Mouse (Mus musculus) heart, embryonic 11.5 days (tissue): ENCODE results near the gene Ugt1a8. TPM values are rescaled to one million over a fixed set of nuclear protein-coding genes. Genes with fewer than 3 reads are reported as not detected.

Source experiments
- ATAC-seq: fragments of 200-750 bp; cut with Nextera tagmentation; replicated peaks from 2 replicates; pipeline ENCODE4 v1.8.0; 2017; ENCODE audit warnings: moderate library complexity; ENCODE audit not compliant: insufficient number of reproducible peaks, low FRiP score, low TSS enrichment
- H3K27ac ChIP-seq: fragments of 300-500 bp; sonication (generic); 2 replicates; pipeline ENCODE4 v1.5.1; 2014; ENCODE audit warnings: mild to moderate bottlenecking, low read depth, low read length
- H3K27me3 ChIP-seq: fragments of 300-500 bp; sonication (generic); 2 replicates; pipeline ENCODE4 v1.6.1; 2014; ENCODE audit warnings: mild to moderate bottlenecking, low read length, mixed read lengths; ENCODE audit not compliant: control insufficient read depth, insufficient read depth
- H3K36me3 ChIP-seq: fragments of 300-500 bp; sonication (generic); 2 replicates; pipeline ENCODE4 v1.6.1; 2014; ENCODE audit warnings: mild to moderate bottlenecking, low read length, moderate library complexity, mixed read lengths; ENCODE audit not compliant: control insufficient read depth, insufficient read depth
- H3K4me1 ChIP-seq: fragments of 300-500 bp; sonication (generic); 2 replicates; pipeline ENCODE4 v1.6.1; 2014; ENCODE audit warnings: low read length; ENCODE audit not compliant: control insufficient read depth, insufficient read depth
- H3K4me2 ChIP-seq: fragments of 300-500 bp; sonication (generic); 2 replicates; pipeline ENCODE4 v1.6.1; 2014; ENCODE audit warnings: mild to moderate bottlenecking, moderate library complexity
- H3K4me3 ChIP-seq: fragments of 300-500 bp; sonication (generic); 2 replicates; pipeline ENCODE4 v1.5.1; 2014; ENCODE audit warnings: low read depth, low read length
- H3K9ac ChIP-seq: fragments of 300-500 bp; sonication (generic); 2 replicates; pipeline ENCODE4 v1.6.1; 2014; ENCODE audit warnings: mild to moderate bottlenecking, low read depth, low read length, moderate library complexity
- H3K9me3 ChIP-seq: fragments of 300-500 bp; sonication (generic); replicated peaks from 2 replicates; pipeline ENCODE4 v1.6.1; 2016; ENCODE audit warnings: low read length; ENCODE audit not compliant: control insufficient read depth
- WGBS: fragments of 180-500 bp; shearing (Covaris S2); extraction: QIAGEN DNeasy Blood & Tissue Kit; methylation state at CpG from one replicate; pipeline ENCODE4 v1.1.7; 2014; ENCODE audit not compliant: insufficient replicate concordance; 5-methylcytosine and 5-hydroxymethylcytosine counted together
- polyA plus RNA-seq: library from polyadenylated mRNA; unstranded; fragments of >200 nt; fragmentation: Nextera tagmentation; extraction: Ambion mirVana; gene quantifications from 2 replicates; pipeline ENCODE4 v1.2.1, GENCODE M21; 2014

Ugt1a8 gene
- polyA plus RNA-seq, 1 experiment from 2014 or later = not detected

- Histone ChIP-seq H3K4me2 (no peak overlapping the region), H3K27me3 (no peaks in the 10 kb centered on the region), H3K4me1 (no peaks in the 10 kb centered on the region), H3K27ac (no peak overlapping the region), H3K9ac (no peak overlapping the region), H3K36me3 (no peaks in the 10 kb centered on the region), H3K9me3 (peaks cover 97% of the 10 kb centered on the region), H3K4me3 (no peak overlapping the region)
- ATAC-seq = no peak
- WGBS = 64% methylated on average over 4 of the region's 4 CpGs
Observed at GRCm38 (mm10) chr1:88248658-88249057, 161.0 kb downstream of the Ugt1a8 start.

- no peak for ATAC-seq
- Histone ChIP-seq H3K9ac (no peak overlapping the region), H3K27me3 (no peaks in the 10 kb centered on the region), H3K27ac (no peak overlapping the region), H3K4me3 (no peak overlapping the region), H3K9me3 (peaks cover 97% of the 10 kb centered on the region), H3K36me3 (no peaks in the 10 kb centered on the region), H3K4me1 (no peaks in the 10 kb centered on the region), H3K4me2 (no peak overlapping the region)
- 75% methylated on average over 7 of the region's 7 CpGs for WGBS
Observed at GRCm38 (mm10) chr1:88249596-88249995, 162.0 kb downstream of the Ugt1a8 start.

GRCm38 (mm10) chr1:88250023-88250422 is 162.4 kb downstream of the Ugt1a8 start:
- Histone ChIP-seq H3K27ac (no peak overlapping the region), H3K4me1 (no peaks in the 10 kb centered on the region), H3K9ac (no peak overlapping the region), H3K4me2 (no peak overlapping the region), H3K4me3 (no peak overlapping the region), H3K9me3 (peaks cover 97% of the 10 kb centered on the region), H3K27me3 (no peaks in the 10 kb centered on the region), H3K36me3 (no peaks in the 10 kb centered on the region)
- WGBS = 75% methylated on average over 5 of the region's 5 CpGs
- ATAC-seq = no peak

GRCm38 (mm10) chr1:88253106-88253505 is 165.5 kb downstream of the Ugt1a8 start:
- Histone ChIP-seq H3K9me3 (peaks cover 97% of the 10 kb centered on the region), H3K27me3 (no peaks in the 10 kb centered on the region), H3K27ac (no peak overlapping the region), H3K4me3 (no peak overlapping the region), H3K9ac (no peak overlapping the region), H3K36me3 (no peaks in the 10 kb centered on the region), H3K4me2 (no peak overlapping the region), H3K4me1 (no peaks in the 10 kb centered on the region)
- no peak for ATAC-seq
- 68% methylated on average over 8 of the region's 8 CpGs for WGBS

- Histone ChIP-seq H3K9me3 (peaks cover 92% of the 10 kb centered on the region), H3K27me3 (no peaks in the 10 kb centered on the region), H3K4me2 (no peak overlapping the region), H3K4me1 (no peaks in the 10 kb centered on the region), H3K9ac (no peak overlapping the region), H3K27ac (no peak overlapping the region), H3K36me3 (no peaks in the 10 kb centered on the region), H3K4me3 (no peak overlapping the region)
- 68% methylated on average over 6 of the region's 6 CpGs for WGBS
- ATAC-seq = no peak
Observed at GRCm38 (mm10) chr1:88253540-88253939, 165.9 kb downstream of the Ugt1a8 start.

- 79% methylated on average over 12 of the region's 12 CpGs for WGBS
- H3K9me3 ChIP-seq = peaks cover 78% of the 10 kb centered on the region
- H3K4me3 ChIP-seq = no peak overlapping the region
- no peak overlapping the region for H3K27ac ChIP-seq
- H3K4me2 ChIP-seq = no peak overlapping the region
- peak; percentile 7; the same call in 1 of the 2 replicates for ATAC-seq
- H3K4me1 ChIP-seq = 0 out of 2 replicates have a peak, but pooled peaks cover 5% of the 10 kb centered on the region
- no peak overlapping the region for H3K9ac ChIP-seq
- H3K27me3 ChIP-seq = no peaks in the 10 kb centered on the region
- no peaks in the 10 kb centered on the region for H3K36me3 ChIP-seq
Observed at GRCm38 (mm10) chr1:88254793-88255465, 167.3 kb downstream of the Ugt1a8 start.

- Histone ChIP-seq H3K4me2 (no peak overlapping the region), H3K9ac (no peak overlapping the region), H3K4me3 (no peak overlapping the region), H3K4me1 (peaks cover 5% of the 10 kb centered on the region; the same call in 1 of the 2 replicates), H3K27me3 (no peaks in the 10 kb centered on the region), H3K36me3 (peaks cover 3% of the 10 kb centered on the region; the same call in 1 of the 2 replicates), H3K27ac (no peak overlapping the region), H3K9me3 (peaks cover 73% of the 10 kb centered on the region)
- 48% methylated on average over 2 of the region's 2 CpGs for WGBS
- ATAC-seq = no peak
Observed at GRCm38 (mm10) chr1:88255466-88255857, 167.8 kb downstream of the Ugt1a8 start.

- Histone ChIP-seq H3K27me3 (no peaks in the 10 kb centered on the region), H3K4me1 (peaks cover 5% of the 10 kb centered on the region; the same call in 1 of the 2 replicates), H3K9me3 (peaks cover 71% of the 10 kb centered on the region), H3K4me3 (no peak overlapping the region), H3K9ac (no peak overlapping the region), H3K36me3 (peaks cover 9% of the 10 kb centered on the region), H3K27ac (no peak overlapping the region), H3K4me2 (no peak overlapping the region)
- 73% methylated on average over 13 of the region's 13 CpGs for WGBS
- ATAC-seq = no peak
Observed at GRCm38 (mm10) chr1:88255989-88256754, 168.6 kb downstream of the Ugt1a8 start.
